Mouse (Mus musculus) mammary gland, adult 2 months (tissue): ENCODE data around the gene Atraid. TPM values are rescaled to one million over a fixed set of nuclear protein-coding genes. Genes with fewer than 3 reads are reported as not detected.

Source experiments
- polyA plus RNA-seq: library from polyadenylated mRNA; depleted of rRNA; stranded (reverse); fragments of >200 nt; gene quantifications from 2 replicates; pipeline ENCODE4 v1.2.3, GENCODE M21; 2012; ENCODE audit warnings: low replicate concordance; rRNA removed

The Atraid gene
- 125 and 213 TPM in 2 replicates for polyA plus RNA-seq

GRCm38 (mm10) chr5:31047848-31048762 is at the start of gene Atraid:
TSS of gene Atraid (plus strand) at chr5:31048312.

GRCm38 (mm10) chr5:31048763-31049641 is 890 bp downstream of the Atraid start, which contains the start of gene Slc5a6:
TSS of gene Slc5a6 (minus strand) at chr5:31048924.

GRCm38 (mm10) chr5:31054261-31055215 is 6.4 kb downstream of the Atraid start, which contains the start of gene Cad:
TSS of gene Cad (plus strand) at chr5:31054780.

Other genes with a start within 250 kb of the Atraid start
- gene Mapre3, start 233.7 kb upstream of the Atraid start, polyA plus RNA-seq = 42.4 and 51.9 TPM in 2 replicates
- 94.4 and 99.5 TPM in 2 replicates for gene Tmem214, start 180.3 kb upstream of the Atraid start, polyA plus RNA-seq
- 9.7 and 14.6 TPM in 2 replicates for gene Agbl5, start 159.6 kb upstream of the Atraid start, polyA plus RNA-seq
- 171 and 178 TPM in 2 replicates for gene Ost4, start 140.5 kb upstream of the Atraid start, polyA plus RNA-seq
- 27.5 and 46.9 TPM in 2 replicates for gene Emilin1, start 134.9 kb upstream of the Atraid start, polyA plus RNA-seq
- gene Khk, start 126.9 kb upstream of the Atraid start, polyA plus RNA-seq = 35.7 and 36.4 TPM in 2 replicates
- gene Cgref1, start 102.7 kb upstream of the Atraid start, polyA plus RNA-seq = 1.5 and 2.5 TPM in 2 replicates
- 250 and 344 TPM in 2 replicates for gene Preb, start 88.0 kb upstream of the Atraid start, polyA plus RNA-seq
- gene Tcf23, start 79.7 kb upstream of the Atraid start, polyA plus RNA-seq = 0.10 and 0.11 TPM in 2 replicates
- gene Slc5a6, start 612 bp downstream of the Atraid start, polyA plus RNA-seq = 94.2 and 109 TPM in 2 replicates
- 38.9 and 72.1 TPM in 2 replicates for gene Cad, start 6.5 kb downstream of the Atraid start, polyA plus RNA-seq
- 0.07 TPM in 1 of 2 replicates, not detected in the other for gene Dnajc5g, start 58.0 kb downstream of the Atraid start, polyA plus RNA-seq
- 0.13 and 0.33 TPM in 2 replicates for gene Slc30a3, start 59.9 kb downstream of the Atraid start, polyA plus RNA-seq
- 0.12 and 58.4 TPM in 2 replicates for gene Trim54, start 68.4 kb downstream of the Atraid start, polyA plus RNA-seq
- gene Ucn, start 90.5 kb downstream of the Atraid start, polyA plus RNA-seq = not detected in 2 replicates
- 108 and 257 TPM in 2 replicates for gene Mpv17, start 105.9 kb downstream of the Atraid start, polyA plus RNA-seq
- 1.9 and 2.9 TPM in 2 replicates for gene Gm29609, start 131.6 kb downstream of the Atraid start, polyA plus RNA-seq
- gene Gtf3c2, start 131.8 kb downstream of the Atraid start, polyA plus RNA-seq = 45.6 and 73.6 TPM in 2 replicates
- gene Snx17, start 144.9 kb downstream of the Atraid start, polyA plus RNA-seq = 84.7 and 87.0 TPM in 2 replicates
- 40.4 and 67.9 TPM in 2 replicates for gene Eif2b4, start 145.1 kb downstream of the Atraid start, polyA plus RNA-seq
- 50.0 and 88.9 TPM in 2 replicates for gene Zfp513, start 154.0 kb downstream of the Atraid start, polyA plus RNA-seq
- gene Ppm1g, start 172.4 kb downstream of the Atraid start, polyA plus RNA-seq = 38.9 and 102 TPM in 2 replicates
- gene Nrbp1, start 192.6 kb downstream of the Atraid start, polyA plus RNA-seq = 202 and 225 TPM in 2 replicates
- 0.53 and 1.4 TPM in 2 replicates for gene Gm9970, start 192.9 kb downstream of the Atraid start, polyA plus RNA-seq
- 47.3 and 57.7 TPM in 2 replicates for gene Krtcap3, start 203.4 kb downstream of the Atraid start, polyA plus RNA-seq
- gene Ift172, start 242.8 kb downstream of the Atraid start, polyA plus RNA-seq = 29.7 and 31.8 TPM in 2 replicates
- gene Fndc4, start 247.8 kb downstream of the Atraid start, polyA plus RNA-seq = 15.6 and 18.2 TPM in 2 replicates
- gene Gckr, start 249.1 kb downstream of the Atraid start, polyA plus RNA-seq = 0.36 and 0.84 TPM in 2 replicates